Mouse (Mus musculus): Measurements from ENCODE around the gene Pcyt1b. TPM values are rescaled to one million over a fixed set of nuclear protein-coding genes. Genes with fewer than 3 reads are reported as not detected.

The Pcyt1b gene
- polyA plus RNA-seq, 1 experiment from 2014 or later = 9.6 TPM

DNA sequence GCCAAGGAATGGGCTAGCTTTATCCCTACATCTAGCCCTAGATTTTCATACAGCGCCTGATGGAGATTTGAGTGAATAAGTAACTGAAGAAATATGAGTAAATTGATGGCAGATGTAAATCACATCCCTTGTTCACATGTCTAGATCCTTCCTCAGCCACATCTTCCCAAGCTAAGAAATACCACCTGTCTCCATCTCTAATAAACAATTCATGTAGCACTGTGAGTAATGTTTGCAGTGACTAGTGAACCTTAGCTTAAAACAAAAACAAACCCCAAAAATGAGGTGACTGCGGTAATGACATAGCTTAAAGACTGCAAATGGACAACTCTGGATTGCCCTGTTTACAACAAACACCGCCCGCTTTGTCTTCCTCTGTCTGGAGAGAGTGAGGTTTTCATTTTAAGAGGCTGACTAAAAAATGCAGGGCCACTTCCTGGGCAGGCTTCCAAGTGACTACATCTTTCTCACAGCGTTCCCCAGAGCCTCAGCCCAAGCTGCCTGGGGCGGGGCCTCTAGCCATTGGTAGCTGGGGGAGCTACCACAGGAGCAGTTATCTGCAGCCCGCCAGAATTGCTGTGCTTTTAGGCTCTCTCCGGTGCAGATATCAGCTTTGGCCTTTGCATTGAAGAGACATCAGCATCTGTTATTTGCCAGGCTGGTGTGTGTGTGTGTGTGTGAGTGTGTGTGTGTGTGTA is 46.0 kb downstream of the Pcyt1b start:
- no peaks in the 10 kb centered on the region for H3K36me3 ChIP-seq (ENCODE audit: control insufficient read depth, insufficient read depth, low read length)
- H3K4me2 ChIP-seq (ENCODE audit: low read depth) = no peak overlapping the region
- WGBS = 67% methylated on average over 8 of the region's 8 CpGs
- DNase-seq (ENCODE audit: low spot score) (peak; percentile 11), ATAC-seq (ENCODE audit: insufficient read depth, low FRiP score, low TSS enrichment) (no peak)
- H3K27ac ChIP-seq (ENCODE audit: low read depth, low read length) = no peak overlapping the region
- no peak overlapping the region for H3K9ac ChIP-seq (ENCODE audit: low read length)
- no peaks in the 10 kb centered on the region for H3K27me3 ChIP-seq (ENCODE audit: control insufficient read depth, insufficient read depth, low read length)
- no peak overlapping the region for H3K4me3 ChIP-seq (ENCODE audit: low read depth, low read length)
- H3K9me3 ChIP-seq (ENCODE audit: control insufficient read depth, low read length) = no peaks in the 10 kb centered on the region
- no peaks in the 10 kb centered on the region for H3K4me1 ChIP-seq (ENCODE audit: control insufficient read depth, insufficient read depth, low read length)

DNA sequence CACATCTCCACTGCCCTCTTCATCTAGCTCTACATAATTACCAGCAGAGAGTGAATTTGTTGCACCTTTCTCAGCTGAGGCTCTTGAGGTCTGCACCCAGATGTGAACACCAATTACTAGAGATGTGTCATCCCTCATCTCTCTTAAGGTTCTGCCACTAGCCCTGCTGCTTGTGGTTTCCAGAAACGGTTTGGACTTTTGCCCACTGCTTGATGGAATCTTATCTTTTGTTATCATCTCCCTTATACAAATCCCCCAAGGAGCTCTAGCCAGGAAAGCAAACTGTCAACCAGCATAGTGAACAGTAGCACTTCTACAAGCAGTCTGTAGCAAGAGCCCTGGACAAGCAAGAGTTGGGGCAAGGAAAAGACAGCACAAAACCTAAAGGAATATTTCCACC is 57.9 kb downstream of the Pcyt1b start:
- Histone ChIP-seq H3K27me3 (ENCODE audit: control insufficient read depth, insufficient read depth, low read length) (no peaks in the 10 kb centered on the region), H3K4me2 (ENCODE audit: low read depth) (no peak overlapping the region), H3K27ac (ENCODE audit: low read depth, low read length) (no peak overlapping the region), H3K36me3 (ENCODE audit: control insufficient read depth, insufficient read depth, low read length) (no peaks in the 10 kb centered on the region), H3K9me3 (ENCODE audit: control insufficient read depth, low read length) (no peaks in the 10 kb centered on the region), H3K9ac (ENCODE audit: low read length) (no peak overlapping the region), H3K4me3 (ENCODE audit: low read depth, low read length) (no peak overlapping the region), H3K4me1 (ENCODE audit: control insufficient read depth, insufficient read depth, low read length) (no peaks in the 10 kb centered on the region)
- ATAC-seq (ENCODE audit: insufficient read depth, low FRiP score, low TSS enrichment) (no peak), DNase-seq (ENCODE audit: low spot score) (no peak)
- WGBS = 72% methylated on average over 1 of the region's 1 CpGs

DNA sequence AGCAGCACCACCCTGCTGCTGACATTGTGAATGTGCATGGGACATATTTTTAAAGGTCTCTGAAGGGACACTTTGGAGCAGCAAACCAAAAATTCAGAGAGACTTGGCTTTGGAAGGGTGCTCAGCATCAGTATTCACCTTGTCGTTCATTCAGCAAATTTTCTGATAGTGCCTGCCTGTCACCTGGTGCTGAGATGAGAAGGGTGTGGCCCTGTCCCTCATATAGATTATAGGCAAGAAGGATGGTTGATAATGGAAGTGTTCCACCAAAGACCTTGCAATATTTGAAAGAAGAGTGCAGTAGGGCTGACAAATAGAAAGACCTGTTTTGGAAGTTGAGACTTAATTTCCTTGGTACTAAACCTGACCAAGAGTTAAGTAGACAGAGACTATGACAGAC is 74.9 kb downstream of the Pcyt1b start:
- H3K9ac ChIP-seq (ENCODE audit: low read length) = no peak overlapping the region
- H3K4me3 ChIP-seq (ENCODE audit: low read depth, low read length) = no peak overlapping the region
- H3K4me1 ChIP-seq (ENCODE audit: control insufficient read depth, insufficient read depth, low read length) = no peaks in the 10 kb centered on the region
- H3K27ac ChIP-seq (ENCODE audit: low read depth, low read length) = no peak overlapping the region
- no peak overlapping the region for H3K4me2 ChIP-seq (ENCODE audit: low read depth)
- no peak for DNase-seq (ENCODE audit: low spot score)
- H3K9me3 ChIP-seq (ENCODE audit: control insufficient read depth, low read length) = no peaks in the 10 kb centered on the region
- H3K36me3 ChIP-seq (ENCODE audit: control insufficient read depth, insufficient read depth, low read length) = no peaks in the 10 kb centered on the region
- H3K27me3 ChIP-seq (ENCODE audit: control insufficient read depth, insufficient read depth, low read length) = no peaks in the 10 kb centered on the region
- 97% methylated on average over 1 of the region's 1 CpGs for WGBS
- ATAC-seq (ENCODE audit: insufficient read depth, low FRiP score, low TSS enrichment) = no peak

DNA sequence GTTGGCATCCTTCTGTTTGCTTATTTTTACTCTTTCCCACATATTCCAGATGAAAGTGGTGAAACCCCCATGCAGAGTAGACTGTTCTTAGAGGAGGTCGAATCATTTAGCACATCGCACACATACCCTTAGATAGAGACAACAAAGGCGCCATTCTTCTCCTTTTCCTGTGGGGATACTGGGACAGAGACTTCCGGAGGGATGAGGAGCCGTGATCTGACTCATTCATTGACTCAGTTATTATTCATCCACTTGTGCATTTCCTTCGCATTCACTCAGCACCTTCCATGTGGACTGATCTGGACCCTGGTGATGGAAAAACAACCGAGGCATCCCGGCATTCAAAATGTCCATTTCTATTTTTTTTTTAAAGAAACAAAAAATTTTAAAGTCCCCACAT is 76.2 kb downstream of the Pcyt1b start:
- H3K27me3 ChIP-seq (ENCODE audit: control insufficient read depth, insufficient read depth, low read length) = no peaks in the 10 kb centered on the region
- no peak overlapping the region for H3K4me2 ChIP-seq (ENCODE audit: low read depth)
- no peak overlapping the region for H3K9ac ChIP-seq (ENCODE audit: low read length)
- no peak overlapping the region for H3K4me3 ChIP-seq (ENCODE audit: low read depth, low read length)
- 76% methylated on average over 8 of the region's 8 CpGs for WGBS
- H3K4me1 ChIP-seq (ENCODE audit: control insufficient read depth, insufficient read depth, low read length) = no peaks in the 10 kb centered on the region
- ATAC-seq (ENCODE audit: insufficient read depth, low FRiP score, low TSS enrichment) = no peak
- no peak overlapping the region for H3K27ac ChIP-seq (ENCODE audit: low read depth, low read length)
- no peaks in the 10 kb centered on the region for H3K36me3 ChIP-seq (ENCODE audit: control insufficient read depth, insufficient read depth, low read length)
- DNase-seq (ENCODE audit: low spot score) = no peak
- H3K9me3 ChIP-seq (ENCODE audit: control insufficient read depth, low read length) = no peaks in the 10 kb centered on the region

DNA sequence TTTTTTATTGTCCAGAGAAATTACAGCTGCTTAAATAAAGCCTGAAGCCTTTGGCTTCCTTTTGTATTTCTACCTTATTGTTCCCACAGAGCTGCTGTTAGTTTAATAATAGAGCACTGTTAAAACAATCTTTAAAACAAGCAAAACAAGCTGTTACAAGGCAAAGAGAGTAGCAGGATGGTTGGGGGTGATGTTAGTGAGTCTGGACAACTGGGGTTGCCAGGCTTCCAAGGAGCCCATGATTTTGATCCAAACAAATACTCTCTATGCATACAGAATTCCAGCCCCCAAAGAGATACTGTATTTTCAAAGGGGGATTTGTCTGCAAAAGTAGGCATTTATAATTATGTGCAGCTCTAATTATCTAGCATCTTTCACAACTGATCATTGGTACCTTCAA is 77.7 kb downstream of the Pcyt1b start:
- H3K4me1 ChIP-seq (ENCODE audit: control insufficient read depth, insufficient read depth, low read length) = no peaks in the 10 kb centered on the region
- ATAC-seq (ENCODE audit: insufficient read depth, low FRiP score, low TSS enrichment) = no peak
- DNase-seq (ENCODE audit: low spot score) = no peak

DNA sequence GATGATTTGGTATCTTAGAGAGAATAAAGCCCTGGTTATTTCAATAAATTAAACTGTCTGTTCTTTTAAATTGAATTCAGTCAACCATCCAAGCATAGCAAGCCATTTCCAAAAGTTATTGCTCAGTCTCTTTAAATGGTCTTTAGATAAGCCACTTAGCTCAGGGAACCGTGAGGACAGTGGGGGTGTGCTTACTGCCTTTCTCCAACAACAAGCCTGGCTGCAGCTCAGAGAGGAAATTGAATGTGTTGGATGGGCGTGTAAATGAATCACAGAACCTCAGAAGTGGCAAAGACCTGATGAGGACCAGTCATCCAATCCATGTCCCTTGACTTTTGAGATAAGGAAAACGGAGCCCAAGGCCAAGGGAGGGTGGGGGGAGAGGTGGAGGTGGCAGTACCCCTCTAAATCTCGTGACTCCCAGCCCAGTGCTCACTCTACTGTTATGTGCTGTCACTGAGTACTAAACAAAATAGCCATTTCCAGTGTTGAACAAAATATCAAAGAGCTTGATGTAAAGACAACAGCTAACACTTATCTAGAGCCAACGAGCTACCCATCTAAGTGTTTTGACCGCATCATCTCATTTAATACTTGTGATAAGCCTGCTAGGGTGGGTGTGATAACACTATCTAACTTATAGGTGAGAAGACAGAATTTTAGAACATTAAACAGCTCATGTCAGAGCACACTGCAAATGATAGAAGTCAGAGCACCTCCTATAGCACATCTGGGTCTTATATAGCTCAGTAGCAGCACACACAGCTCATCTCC is 78.5 kb downstream of the Pcyt1b start:
- Histone ChIP-seq H3K4me3 (ENCODE audit: low read depth, low read length) (no peak overlapping the region), H3K27me3 (ENCODE audit: control insufficient read depth, insufficient read depth, low read length) (no peaks in the 10 kb centered on the region), H3K4me1 (ENCODE audit: control insufficient read depth, insufficient read depth, low read length) (no peaks in the 10 kb centered on the region), H3K36me3 (ENCODE audit: control insufficient read depth, insufficient read depth, low read length) (no peaks in the 10 kb centered on the region), H3K9ac (ENCODE audit: low read length) (no peak overlapping the region), H3K27ac (ENCODE audit: low read depth, low read length) (no peak overlapping the region), H3K4me2 (ENCODE audit: low read depth) (no peak overlapping the region), H3K9me3 (ENCODE audit: control insufficient read depth, low read length) (no peaks in the 10 kb centered on the region)
- ATAC-seq (ENCODE audit: insufficient read depth, low FRiP score, low TSS enrichment) (no peak), DNase-seq (ENCODE audit: low spot score) (no peak)
- 67% methylated on average over 6 of the region's 6 CpGs for WGBS

More for the DNA sequence above, 77.7 kb downstream of the Pcyt1b start:
- H3K27me3 ChIP-seq (ENCODE audit: control insufficient read depth, insufficient read depth, low read length) = no peaks in the 10 kb centered on the region
- no peaks in the 10 kb centered on the region for H3K36me3 ChIP-seq (ENCODE audit: control insufficient read depth, insufficient read depth, low read length)
- H3K9me3 ChIP-seq (ENCODE audit: control insufficient read depth, low read length) = no peaks in the 10 kb centered on the region
- no peak overlapping the region for H3K4me2 ChIP-seq (ENCODE audit: low read depth)
- no peak overlapping the region for H3K9ac ChIP-seq (ENCODE audit: low read length)
- no peak overlapping the region for H3K4me3 ChIP-seq (ENCODE audit: low read depth, low read length)
- H3K27ac ChIP-seq (ENCODE audit: low read depth, low read length) = no peak overlapping the region

DNA sequence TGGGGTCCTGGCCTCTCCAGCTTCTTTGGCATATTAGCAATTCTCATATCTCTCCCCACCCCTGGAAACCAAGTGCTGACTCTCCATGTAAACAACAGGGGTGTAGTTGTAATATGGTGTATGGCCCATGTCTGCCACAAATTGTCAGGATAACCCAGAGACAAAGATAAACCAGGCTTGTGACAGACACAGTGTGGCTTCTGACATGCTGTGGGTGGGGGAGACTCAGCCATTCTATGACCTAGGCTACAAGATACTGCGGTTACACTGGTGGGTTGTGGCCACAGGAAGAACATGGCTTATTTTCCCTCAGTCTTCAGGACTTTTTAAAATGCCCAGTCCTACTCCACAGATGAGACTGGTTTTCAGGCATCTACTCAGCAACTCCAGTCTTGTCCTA is 94.5 kb downstream of the Pcyt1b start:
- Histone ChIP-seq H3K4me1 (ENCODE audit: control insufficient read depth, insufficient read depth, low read length) (no peaks in the 10 kb centered on the region), H3K4me2 (ENCODE audit: low read depth) (no peak overlapping the region), H3K9ac (ENCODE audit: low read length) (no peak overlapping the region), H3K4me3 (ENCODE audit: low read depth, low read length) (no peak overlapping the region), H3K9me3 (ENCODE audit: control insufficient read depth, low read length) (no peaks in the 10 kb centered on the region), H3K27ac (ENCODE audit: low read depth, low read length) (no peak overlapping the region), H3K27me3 (ENCODE audit: control insufficient read depth, insufficient read depth, low read length) (no peaks in the 10 kb centered on the region), H3K36me3 (ENCODE audit: control insufficient read depth, insufficient read depth, low read length) (no peaks in the 10 kb centered on the region)
- WGBS = 82% methylated on average over 1 of the region's 1 CpGs
- DNase-seq (ENCODE audit: low spot score) (no peak), ATAC-seq (ENCODE audit: insufficient read depth, low FRiP score, low TSS enrichment) (no peak)

DNA sequence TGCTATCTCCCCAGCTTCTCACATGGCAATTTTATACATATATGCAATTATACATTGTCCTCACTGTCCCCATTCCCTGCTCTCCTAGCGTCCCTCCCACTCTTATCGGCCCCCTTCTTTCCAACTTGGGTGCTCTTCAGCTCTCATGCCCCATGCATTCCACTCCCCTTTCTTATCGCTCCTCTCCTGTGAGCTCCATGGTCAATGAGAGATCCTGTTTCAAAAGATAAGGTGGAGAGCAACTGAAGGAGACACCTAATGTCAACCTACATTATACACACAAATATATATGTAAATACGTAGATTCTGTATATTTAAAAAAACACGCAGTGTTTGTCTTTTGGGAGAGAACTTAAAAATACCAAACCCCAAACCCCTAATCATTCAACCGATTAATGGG is 95.9 kb downstream of the Pcyt1b start:
- WGBS = 90% methylated on average over 6 of the region's 6 CpGs
- H3K4me2 ChIP-seq (ENCODE audit: low read depth) = no peak overlapping the region
- H3K4me1 ChIP-seq (ENCODE audit: control insufficient read depth, insufficient read depth, low read length) = no peaks in the 10 kb centered on the region
- no peak overlapping the region for H3K9ac ChIP-seq (ENCODE audit: low read length)
- no peak overlapping the region for H3K4me3 ChIP-seq (ENCODE audit: low read depth, low read length)
- ATAC-seq (ENCODE audit: insufficient read depth, low FRiP score, low TSS enrichment) (no peak), DNase-seq (ENCODE audit: low spot score) (no peak)
- H3K36me3 ChIP-seq (ENCODE audit: control insufficient read depth, insufficient read depth, low read length) = no peaks in the 10 kb centered on the region
- no peaks in the 10 kb centered on the region for H3K9me3 ChIP-seq (ENCODE audit: control insufficient read depth, low read length)
- H3K27me3 ChIP-seq (ENCODE audit: control insufficient read depth, insufficient read depth, low read length) = no peaks in the 10 kb centered on the region
- H3K27ac ChIP-seq (ENCODE audit: low read depth, low read length) = no peak overlapping the region

DNA sequence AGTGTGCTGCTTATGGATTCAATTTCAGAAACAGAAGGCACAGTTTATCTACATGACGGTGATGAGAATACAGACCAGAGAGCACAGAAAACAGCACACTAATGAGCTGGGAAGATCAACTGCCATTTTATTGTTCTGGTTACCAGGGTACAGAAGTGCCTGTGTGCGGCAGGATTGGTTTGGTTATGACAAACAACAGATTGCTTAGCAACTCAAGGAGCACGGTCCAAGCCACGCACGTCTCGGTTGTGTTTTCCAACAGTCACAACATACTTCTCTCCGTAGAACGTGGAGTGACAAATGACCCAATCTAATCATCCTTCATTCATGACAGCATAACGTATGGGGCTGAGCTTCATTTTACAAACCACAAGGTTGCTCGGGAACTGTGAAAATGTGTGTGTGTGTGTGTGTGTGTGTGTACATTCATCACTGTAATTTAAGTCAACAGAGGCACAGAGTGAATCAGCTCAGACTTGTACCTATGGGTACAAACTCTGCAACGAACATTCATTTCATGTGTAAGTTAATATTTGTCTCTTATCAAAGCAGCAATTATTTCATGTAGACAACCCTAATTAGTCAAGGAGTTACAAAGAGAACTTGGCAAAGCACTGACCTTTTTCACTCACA is 100.7 kb downstream of the Pcyt1b start:
- H3K27me3 ChIP-seq (ENCODE audit: control insufficient read depth, insufficient read depth, low read length) = no peaks in the 10 kb centered on the region
- H3K4me3 ChIP-seq (ENCODE audit: low read depth, low read length) = no peak overlapping the region
- H3K36me3 ChIP-seq (ENCODE audit: control insufficient read depth, insufficient read depth, low read length) = no peaks in the 10 kb centered on the region
- WGBS = 80% methylated on average over 11 of the region's 11 CpGs
- H3K4me1 ChIP-seq (ENCODE audit: control insufficient read depth, insufficient read depth, low read length) = no peaks in the 10 kb centered on the region
- DNase-seq (ENCODE audit: low spot score) = peak; percentile 11
- no peak overlapping the region for H3K9ac ChIP-seq (ENCODE audit: low read length)
- ATAC-seq (ENCODE audit: insufficient read depth, low FRiP score, low TSS enrichment) = no peak
- H3K9me3 ChIP-seq (ENCODE audit: control insufficient read depth, low read length) = no peaks in the 10 kb centered on the region
- no peak overlapping the region for H3K27ac ChIP-seq (ENCODE audit: low read depth, low read length)
- H3K4me2 ChIP-seq (ENCODE audit: low read depth) = no peak overlapping the region

All from neural tube, embryonic 11.5 days (tissue).